Mouse (Mus musculus): Measurements from ENCODE around the gene Wiz. TPM values are rescaled to one million over a fixed set of nuclear protein-coding genes. Genes with fewer than 3 reads are reported as not detected.
A peak's percentile ranks its signal among the peaks of the same experiment; 100 is the strongest.

Wiz gene
- polyA plus RNA-seq, 1 experiment from 2014 or later: 34.0 TPM

- Histone ChIP-seq H3K27me3 (no peaks in the 10 kb centered on the region), H3K27ac (no peak overlapping the region), H3K9me3 (no peaks in the 10 kb centered on the region), H3K4me3 (no peak overlapping the region), H3K9ac (no peak overlapping the region), H3K4me2 (replicated peaks) (no peak overlapping the region), H3K4me1 (no peaks in the 10 kb centered on the region), H3K36me3 (peaks cover 89% of the 10 kb centered on the region)
- no peak for ATAC-seq (ENCODE audit: insufficient number of reproducible peaks, insufficient read depth, low FRiP score, low TSS enrichment)
- 85% methylated on average over 24 of the region's 24 CpGs for WGBS
Observed at GRCm38 (mm10) chr17:32356766-32357760, 32.2 kb downstream of the Wiz start.

DNA sequence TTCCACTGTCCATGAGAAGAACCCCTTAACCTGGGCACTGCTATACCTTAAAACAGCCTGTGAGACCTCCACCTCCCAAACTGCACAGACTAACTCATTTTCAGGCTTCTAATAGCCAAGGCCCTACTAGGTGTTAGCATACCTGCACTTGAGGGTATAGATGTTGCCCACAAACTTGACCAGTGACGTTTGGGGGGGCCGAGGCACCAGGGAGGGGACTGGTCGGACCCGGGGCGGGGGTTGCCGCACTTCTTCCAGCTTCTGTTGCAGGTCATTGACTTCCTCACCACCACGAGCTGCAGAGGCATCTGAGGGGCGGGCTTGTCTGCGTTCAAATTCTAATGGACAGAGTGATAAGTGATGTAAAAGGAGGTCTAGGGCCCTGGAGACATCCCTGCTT is 33.0 kb downstream of the Wiz start:
- Histone ChIP-seq H3K9me3 (no peaks in the 10 kb centered on the region), H3K4me1 (no peaks in the 10 kb centered on the region), H3K4me3 (no peak overlapping the region), H3K27ac (no peak overlapping the region), H3K27me3 (no peaks in the 10 kb centered on the region), H3K9ac (no peak overlapping the region), H3K4me2 (replicated peaks) (no peak overlapping the region), H3K36me3 (peaks cover 82% of the 10 kb centered on the region)
- 84% methylated on average over 9 of the region's 9 CpGs for WGBS
- no peak for ATAC-seq (ENCODE audit: insufficient number of reproducible peaks, insufficient read depth, low FRiP score, low TSS enrichment)

- no peak overlapping the region for H3K4me2 ChIP-seq (replicated peaks)
- no peak overlapping the region for H3K9ac ChIP-seq
- H3K4me3 ChIP-seq: no peak overlapping the region
- WGBS: 88% methylated on average over 6 of the region's 6 CpGs
- no peaks in the 10 kb centered on the region for H3K27me3 ChIP-seq
- H3K27ac ChIP-seq: no peak overlapping the region
- peaks cover 69% of the 10 kb centered on the region for H3K36me3 ChIP-seq
- no peak for ATAC-seq (ENCODE audit: insufficient number of reproducible peaks, insufficient read depth, low FRiP score, low TSS enrichment)
- H3K4me1 ChIP-seq: no peaks in the 10 kb centered on the region
- no peaks in the 10 kb centered on the region for H3K9me3 ChIP-seq
Observed at GRCm38 (mm10) chr17:32355031-32355430, 34.2 kb downstream of the Wiz start.

- Histone ChIP-seq H3K9me3 (no peaks in the 10 kb centered on the region), H3K4me2 (replicated peaks) (no peak overlapping the region), H3K27ac (no peak overlapping the region), H3K4me1 (peaks cover 3% of the 10 kb centered on the region), H3K9ac (no peak overlapping the region), H3K27me3 (no peaks in the 10 kb centered on the region), H3K36me3 (peaks cover 61% of the 10 kb centered on the region), H3K4me3 (no peak overlapping the region)
- ATAC-seq (ENCODE audit: insufficient number of reproducible peaks, insufficient read depth, low FRiP score, low TSS enrichment): no peak
- 59% methylated on average over 5 of the region's 5 CpGs for WGBS
Observed at GRCm38 (mm10) chr17:32354211-32354610, 35.0 kb downstream of the Wiz start.

DNA sequence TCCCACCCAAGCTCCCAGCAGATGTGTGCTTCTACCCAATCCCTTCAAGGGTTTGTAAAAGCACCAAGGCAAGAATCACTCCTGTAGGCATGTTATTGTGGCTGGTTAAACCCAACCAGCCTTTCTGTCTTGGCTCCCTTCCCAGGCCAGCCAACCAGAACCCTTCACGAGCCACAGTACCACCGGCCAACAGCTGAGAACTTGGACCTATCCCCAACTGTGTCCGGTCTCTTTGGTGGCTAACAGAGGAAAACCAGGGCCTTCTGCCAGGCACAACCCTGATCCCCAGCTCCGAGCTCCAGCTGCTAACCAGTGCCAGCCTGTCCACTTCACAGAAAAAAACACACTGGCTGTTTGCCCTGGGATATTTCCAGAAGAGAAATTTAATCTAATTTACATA is 35.5 kb downstream of the Wiz start:
- Histone ChIP-seq H3K27me3 (no peaks in the 10 kb centered on the region), H3K27ac (no peak overlapping the region), H3K4me2 (replicated peaks) (no peak overlapping the region), H3K4me1 (peaks cover 8% of the 10 kb centered on the region), H3K4me3 (no peak overlapping the region), H3K36me3 (peaks cover 56% of the 10 kb centered on the region), H3K9me3 (no peaks in the 10 kb centered on the region), H3K9ac (no peak overlapping the region)
- no peak for ATAC-seq (ENCODE audit: insufficient number of reproducible peaks, insufficient read depth, low FRiP score, low TSS enrichment)
- WGBS: 79% methylated on average over 4 of the region's 4 CpGs

GRCm38 (mm10) chr17:32351726-32352125 is 37.5 kb downstream of the Wiz start:
- Histone ChIP-seq H3K4me3 (no peak overlapping the region), H3K9me3 (no peaks in the 10 kb centered on the region), H3K27ac (no peak overlapping the region), H3K9ac (no peak overlapping the region), H3K4me1 (peaks cover 11% of the 10 kb centered on the region), H3K36me3 (peaks cover 36% of the 10 kb centered on the region), H3K27me3 (no peaks in the 10 kb centered on the region), H3K4me2 (replicated peaks) (no peak overlapping the region)
- ATAC-seq (ENCODE audit: insufficient number of reproducible peaks, insufficient read depth, low FRiP score, low TSS enrichment): no peak

DNA sequence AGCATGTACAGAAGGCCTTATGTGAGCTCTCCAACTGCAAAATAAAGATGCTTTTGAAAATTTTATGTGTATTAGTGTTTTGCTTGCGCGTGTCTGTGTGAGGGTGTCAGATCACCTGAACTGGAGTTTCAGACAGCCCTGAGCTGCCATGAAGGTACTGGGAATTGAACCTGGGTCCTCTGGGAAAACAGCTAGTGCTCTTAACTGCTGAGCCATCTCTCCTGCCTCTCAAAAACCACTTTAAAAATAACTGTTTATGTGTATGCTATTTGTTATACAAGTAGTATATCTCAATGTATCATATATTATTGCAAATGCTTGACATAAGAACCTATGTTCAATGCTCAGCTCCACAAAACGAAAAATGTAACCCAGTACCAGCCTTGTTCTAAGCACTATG is 38.0 kb downstream of the Wiz start:
- H3K4me2 ChIP-seq (replicated peaks): peak overlapping the region; percentile 71
- peaks cover 31% of the 10 kb centered on the region for H3K36me3 ChIP-seq
- no peaks in the 10 kb centered on the region for H3K27me3 ChIP-seq
- no peak overlapping the region for H3K9ac ChIP-seq
- H3K9me3 ChIP-seq: no peaks in the 10 kb centered on the region
- H3K27ac ChIP-seq: no peak overlapping the region
- ATAC-seq (ENCODE audit: insufficient number of reproducible peaks, insufficient read depth, low FRiP score, low TSS enrichment): no peak
- WGBS: 74% methylated on average over 3 of the region's 3 CpGs
- 0 out of 2 replicates have a peak overlapping the region, but pooled peaks have one; percentile 87 for H3K4me3 ChIP-seq
- H3K4me1 ChIP-seq: peaks cover 11% of the 10 kb centered on the region

DNA sequence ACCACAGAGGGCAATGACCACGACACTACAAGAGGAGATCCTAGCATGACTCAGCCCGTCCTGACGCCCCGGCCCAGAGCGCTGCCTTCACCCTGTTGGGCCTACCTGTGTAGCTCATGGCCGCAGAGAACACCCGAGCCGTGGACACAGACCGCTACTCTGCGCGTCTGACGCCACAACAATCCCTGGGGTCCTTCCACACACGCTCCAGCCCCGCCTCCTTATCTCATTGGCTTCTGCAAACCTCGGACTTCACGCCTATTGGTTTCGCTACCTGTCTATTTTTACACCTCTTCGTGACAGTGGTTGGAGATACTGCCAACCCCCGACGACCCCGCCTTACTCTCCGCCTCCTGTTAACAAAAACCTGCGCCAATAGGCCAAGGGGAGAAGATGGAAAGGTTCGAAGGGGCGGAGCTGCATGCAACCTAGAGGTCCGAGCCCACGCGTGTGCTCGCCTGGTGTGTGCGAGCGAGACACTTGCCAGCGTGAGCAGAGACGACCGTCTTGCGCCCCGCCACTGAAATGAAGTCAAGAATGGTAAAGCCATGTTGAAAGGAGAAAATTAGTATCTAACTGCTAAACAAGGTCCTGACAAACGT is 38.8 kb downstream of the Wiz start, which contains the start of gene Akap8l:
Gene Akap8l, minus strand, starts transcription at position 226 of the 602 bp plus-strand sequence.
- H3K4me2 ChIP-seq (replicated peaks): peak within 1 kb of the TSS; percentile 71
- H3K4me3 ChIP-seq: peak within 1 kb of the TSS; percentile 87
- no peaks in the 10 kb centered on the region for H3K27me3 ChIP-seq
- peak within 1 kb of the TSS; percentile 66 for H3K27ac ChIP-seq
- H3K4me1 ChIP-seq: peaks cover 11% of the 10 kb centered on the region
- WGBS: under 1% methylated on average over 37 of the region's 37 CpGs
- H3K36me3 ChIP-seq: peaks cover 24% of the 10 kb centered on the region
- peak; percentile 94 for ATAC-seq (ENCODE audit: insufficient number of reproducible peaks, insufficient read depth, low FRiP score, low TSS enrichment)
- H3K9me3 ChIP-seq: no peaks in the 10 kb centered on the region
- H3K9ac ChIP-seq: peak within 1 kb of the TSS; percentile 72

GRCm38 (mm10) chr17:32349851-32350381 is 39.3 kb downstream of the Wiz start:
- no peak for ATAC-seq (ENCODE audit: insufficient number of reproducible peaks, insufficient read depth, low FRiP score, low TSS enrichment)
- Histone ChIP-seq H3K27me3 (no peaks in the 10 kb centered on the region), H3K4me1 (peaks cover 11% of the 10 kb centered on the region), H3K27ac (peak overlapping the region; percentile 66), H3K36me3 (peaks cover 18% of the 10 kb centered on the region), H3K4me3 (peak overlapping the region; percentile 87), H3K9ac (peak overlapping the region; percentile 72), H3K4me2 (replicated peaks) (peak overlapping the region; percentile 71), H3K9me3 (no peaks in the 10 kb centered on the region)
- WGBS: under 1% methylated on average over 24 of the region's 24 CpGs

DNA sequence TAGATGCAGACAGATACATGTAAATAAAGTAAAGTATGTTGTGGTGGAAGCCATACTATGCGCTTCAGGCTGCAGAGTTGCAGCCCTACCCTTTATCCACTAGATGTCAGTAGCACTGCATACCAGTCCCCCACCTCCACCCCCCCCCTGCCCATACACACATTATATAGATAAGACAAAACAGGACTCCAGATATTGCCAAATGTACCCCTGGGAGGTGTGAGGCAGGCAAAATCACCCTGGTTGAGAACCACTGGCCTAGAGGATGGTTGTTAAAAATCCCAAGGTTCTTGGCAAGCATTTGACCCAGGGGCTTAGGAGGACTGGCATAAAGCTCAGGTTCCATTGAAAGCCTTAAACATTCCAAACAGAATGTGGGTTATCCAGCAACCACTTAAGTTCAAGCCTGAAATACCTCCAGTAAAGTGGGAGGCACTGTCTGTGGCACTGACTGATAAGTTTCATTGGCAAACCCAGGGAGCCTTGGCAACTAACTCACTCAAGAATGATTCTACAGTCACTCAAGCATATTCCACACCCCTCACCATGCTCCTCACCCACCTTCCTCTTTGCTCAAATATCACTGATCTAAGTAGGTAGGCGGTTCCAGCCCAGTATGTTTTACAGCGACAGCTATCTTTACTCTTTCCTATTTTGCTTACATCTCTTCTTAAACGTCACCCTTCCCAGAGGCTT is 40.1 kb downstream of the Wiz start:
- Histone ChIP-seq H3K9ac (peak overlapping the region; percentile 72), H3K27ac (no peak overlapping the region), H3K4me2 (replicated peaks) (peak overlapping the region; percentile 71), H3K4me1 (peaks cover 11% of the 10 kb centered on the region), H3K36me3 (peaks cover 11% of the 10 kb centered on the region), H3K9me3 (no peaks in the 10 kb centered on the region), H3K27me3 (no peaks in the 10 kb centered on the region), H3K4me3 (peak overlapping the region; percentile 87)
- ATAC-seq (ENCODE audit: insufficient number of reproducible peaks, insufficient read depth, low FRiP score, low TSS enrichment): no peak
- 13% methylated on average over 4 of the region's 4 CpGs for WGBS

DNA sequence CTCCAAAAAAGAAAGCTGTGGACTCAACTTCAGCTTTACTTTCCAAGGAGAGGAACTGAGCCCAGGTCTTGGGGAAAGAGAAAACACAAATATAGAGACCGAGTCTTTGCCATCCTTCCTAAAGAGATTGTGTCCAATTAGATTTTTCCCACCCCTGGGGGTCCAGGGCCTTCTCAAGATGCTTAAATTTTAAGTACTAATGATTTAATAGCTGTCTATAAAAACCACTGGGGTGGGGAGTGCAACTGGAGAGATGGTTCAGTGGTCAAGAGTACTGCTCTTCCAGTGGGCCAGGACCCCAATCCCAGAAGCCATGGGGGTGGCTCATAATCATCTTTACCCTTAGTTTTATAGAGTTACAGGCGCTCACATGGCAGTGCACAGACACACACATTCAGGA is 40.8 kb downstream of the Wiz start:
- H3K4me3 ChIP-seq: no peak overlapping the region
- 89% methylated on average over 2 of the region's 2 CpGs for WGBS
- no peak overlapping the region for H3K4me2 ChIP-seq (replicated peaks)

More for the DNA sequence above, 40.8 kb downstream of the Wiz start:
- Histone ChIP-seq H3K4me1 (peaks cover 11% of the 10 kb centered on the region), H3K9ac (0 out of 2 replicates have a peak overlapping the region, but pooled peaks have one; percentile 5), H3K27ac (no peak overlapping the region), H3K27me3 (no peaks in the 10 kb centered on the region), H3K9me3 (no peaks in the 10 kb centered on the region), H3K36me3 (peaks cover 12% of the 10 kb centered on the region)
- no peak for ATAC-seq (ENCODE audit: insufficient number of reproducible peaks, insufficient read depth, low FRiP score, low TSS enrichment)

Measured in embryonic facial prominence, embryonic 12.5 days (tissue).